Mouse (Mus musculus): ENCODE measurements around the gene Vwa1.
"Not testable (repeated sequence)": the region's sequence is repeated elsewhere in the genome, so short reads cannot be mapped to it uniquely, and the experiment has no call there.

Gene Vwa1

GRCm38 (mm10) chr4:155745136-155745535 is 29.4 kb downstream of the Vwa1 start:
- DNase-seq (ENCODE audit: low spot score), result no peak

- DNase-seq (ENCODE audit: low spot score), result no peak
These were observed 30.0 kb downstream of the Vwa1 start for GRCm38 (mm10) chr4:155744474-155744873.

- no peak for DNase-seq (ENCODE audit: low spot score)
These were observed 31.8 kb downstream of the Vwa1 start for GRCm38 (mm10) chr4:155742684-155743083.

- DNase-seq (ENCODE audit: low spot score), result not testable (repeated sequence)
These were observed 33.8 kb downstream of the Vwa1 start for GRCm38 (mm10) chr4:155740681-155741080.

GRCm38 (mm10) chr4:155739741-155740636 is 34.5 kb downstream of the Vwa1 start:
- no peak for DNase-seq (ENCODE audit: low spot score)

- DNase-seq (ENCODE audit: low spot score), result no peak
These were observed 35.3 kb downstream of the Vwa1 start for GRCm38 (mm10) chr4:155739152-155739551.

GRCm38 (mm10) chr4:155738262-155738661 is 36.2 kb downstream of the Vwa1 start:
- DNase-seq (ENCODE audit: low spot score), result no peak

- no peak for DNase-seq (ENCODE audit: low spot score)
These were observed 38.1 kb downstream of the Vwa1 start for GRCm38 (mm10) chr4:155736421-155736820.

- DNase-seq (ENCODE audit: low spot score), result no peak
These were observed 38.7 kb downstream of the Vwa1 start for GRCm38 (mm10) chr4:155735788-155736187.

GRCm38 (mm10) chr4:155734951-155735702 is 39.4 kb downstream of the Vwa1 start:
- DNase-seq (ENCODE audit: low spot score), result peak; percentile 63

- peak; percentile 95 for DNase-seq (ENCODE audit: low spot score)
These were observed 40.1 kb downstream of the Vwa1 start, which contains the start of gene Tmem240 for GRCm38 (mm10) chr4:155734350-155734941. Gene Tmem240, plus strand, starts transcription at chr4:155734800.

- no peak for DNase-seq (ENCODE audit: low spot score)
These were observed 41.2 kb downstream of the Vwa1 start for GRCm38 (mm10) chr4:155733267-155733666.

- no peak for DNase-seq (ENCODE audit: low spot score)
These were observed 46.5 kb downstream of the Vwa1 start for GRCm38 (mm10) chr4:155727993-155728392.

GRCm38 (mm10) chr4:155721668-155722083 is 52.8 kb downstream of the Vwa1 start:
- DNase-seq (ENCODE audit: low spot score), result peak; percentile 33

All from embryo, embryonic 10 days (tissue).